Mouse (Mus musculus) kidney, adult 18-20 months (tissue): ENCODE measurements around the gene Wdr86.

Source experiments
- DNase-seq: peaks from one replicate; pipeline ENCODE4 v3.0.0; 2021

Wdr86 gene

GRCm38 (mm10) chr5:24681436-24681835 lies 49.1 kb downstream of the Wdr86 start:
- DNase-seq: no peak

- peak; percentile 88 for DNase-seq
These were observed 56.3 kb downstream of the Wdr86 start for GRCm38 (mm10) chr5:24674238-24674637.
